Mouse (Mus musculus) G1E (cell line): ENCODE measurements around the gene Iqgap3. TPM values are rescaled to one million over a fixed set of nuclear protein-coding genes. Genes with fewer than 3 reads are reported as not detected.

Source experiments
- ATAC-seq: 2 replicates; pipeline ENCODE4 v1.8.0; 2016; ENCODE audit warnings: mild to moderate bottlenecking; ENCODE audit not compliant: insufficient number of reproducible peaks, poor library complexity, low FRiP score, severe bottlenecking; ENCODE audit errors: extremely low read depth
- DNase-seq: peaks from one replicate; pipeline ENCODE4 v3.0.0; 2012; ENCODE audit warnings: low spot score
- H3K27me3 ChIP-seq: 2 replicates; pipeline ENCODE4 v1.6.1; 2012; ENCODE audit warnings: mild to moderate bottlenecking, low read length, inconsistent platforms; ENCODE audit not compliant: insufficient read depth
- H3K36me3 ChIP-seq: replicated peaks from 2 replicates; pipeline ENCODE3; 2012; ENCODE audit warnings: mild to moderate bottlenecking, inconsistent platforms
- H3K4me1 ChIP-seq: 2 replicates; pipeline ENCODE4 v1.6.1; 2012; ENCODE audit warnings: low read depth, low read length, inconsistent platforms, mixed read lengths; ENCODE audit not compliant: insufficient read depth
- H3K4me3 ChIP-seq: 2 replicates; pipeline ENCODE4 v1.5.1; 2012; ENCODE audit warnings: low read depth, mild to moderate bottlenecking, inconsistent platforms, low read length, moderate library complexity, mixed read lengths
- H3K9me3 ChIP-seq: replicated peaks from 2 replicates; pipeline ENCODE4 v1.6.1; 2012; ENCODE audit warnings: inconsistent platforms
- CTCF ChIP-seq: IDR thresholded peaks from 2 replicates; pipeline ENCODE4 v1.5.1; 2012; ENCODE audit warnings: low read depth, low read length, inconsistent platforms, mixed read lengths
- GATA1 ChIP-seq: IDR thresholded peaks from 2 replicates; pipeline ENCODE4 v1.6.1; 2012; ENCODE audit warnings: borderline replicate concordance, low read length, inconsistent platforms, mixed read lengths
- GATA2 ChIP-seq: IDR thresholded peaks from 2 replicates; pipeline ENCODE4 v1.6.1; 2012; ENCODE audit warnings: low read depth, low read length, inconsistent platforms, borderline replicate concordance
- POLR2AphosphoS5 ChIP-seq: IDR thresholded peaks from 2 replicates; pipeline ENCODE4 v1.6.1; 2012; ENCODE audit warnings: low read depth, low read length, inconsistent platforms; ENCODE audit not compliant: insufficient replicate concordance
- TAL1 ChIP-seq: conservative IDR thresholded peaks from 2 replicates; pipeline ENCODE4 v1.6.1; 2012; ENCODE audit warnings: low read depth, low read length, inconsistent platforms, mixed read lengths
- polyA plus RNA-seq: library from polyadenylated mRNA; stranded (reverse); fragments of >175 nt; gene quantifications from 2 replicates; pipeline ENCODE4 v1.2.3, GENCODE M21; 2012
- total RNA-seq, 2 experiments: library from RNA; stranded (forward) in 1 of 2; stranded (reverse) in 1 of 2; fragments of 200-1000 nt in 1 of 2; fragments of >200 nt in 1 of 2; fragmentation: Nextera tagmentation in 1 of 2; gene quantifications; 2 replicates each; pipeline ENCODE4 v1.2.3; 2014 to 2017

The Iqgap3 gene
- total and polyA plus RNA-seq, 3 experiments = 13.8 to 29.3 (median 22.8) TPM

DNA sequence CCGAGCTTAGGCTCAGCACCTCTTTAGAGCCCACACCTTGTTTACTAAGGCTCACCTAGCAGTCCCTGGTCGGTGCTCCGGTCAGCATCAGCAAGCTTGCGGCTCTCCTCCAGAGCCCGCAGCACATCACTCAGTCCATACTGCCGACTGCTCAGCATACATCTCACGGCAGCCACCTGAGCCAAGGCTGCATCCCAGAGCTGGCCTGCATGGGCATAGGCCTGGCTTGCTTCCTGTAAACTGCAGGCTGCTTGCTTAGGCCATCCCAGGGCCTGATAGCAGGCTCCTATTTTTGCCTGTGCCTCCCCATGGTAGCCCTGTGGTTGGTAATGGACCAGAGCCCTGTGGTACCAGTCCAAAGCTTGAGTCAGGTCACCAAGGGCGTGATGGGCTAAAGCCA, 7.0 kb upstream of the Iqgap3 start:
- Histone ChIP-seq H3K36me3 (no peaks in the 10 kb centered on the region), H3K4me1 (peaks cover 4% of the 10 kb centered on the region; the same call in 1 of the 2 replicates), H3K4me3 (no peak overlapping the region), H3K27me3 (peaks cover 62% of the 10 kb centered on the region), H3K9me3 (no peaks in the 10 kb centered on the region)
- ATAC-seq = no peak
- TF ChIP-seq GATA1 (no peak), CTCF (no peak), GATA2 (no peak), TAL1 (no peak), POLR2AphosphoS5 (no peak)
- DNase-seq = no peak

DNA sequence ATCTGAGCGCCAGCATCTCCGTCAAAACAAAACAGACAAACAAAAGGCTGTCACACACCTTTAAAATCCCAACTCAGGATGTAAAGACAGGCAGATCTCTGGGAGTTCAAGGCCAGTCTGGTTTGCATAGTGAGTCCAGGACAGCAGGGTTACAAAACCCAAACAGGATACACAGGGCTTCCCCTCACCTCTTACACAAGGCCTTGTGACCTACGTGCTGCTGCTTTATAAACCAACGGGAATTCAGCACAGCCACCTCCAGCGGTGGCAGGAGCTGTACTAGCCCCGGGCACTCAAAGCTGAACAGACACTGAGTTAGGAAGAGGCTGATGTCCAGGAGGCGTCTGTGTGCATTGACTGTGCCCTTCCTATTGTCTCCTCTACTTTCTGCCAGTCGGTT, 4.3 kb upstream of the Iqgap3 start:
- DNase-seq (no peak), ATAC-seq (no peak)
- no peak for TF ChIP-seq TAL1
- no peak for TF ChIP-seq CTCF
- TF ChIP-seq POLR2AphosphoS5 = no peak
- peaks cover 49% of the 10 kb centered on the region for H3K27me3 ChIP-seq
- peaks cover 12% of the 10 kb centered on the region for H3K4me1 ChIP-seq
- no peaks in the 10 kb centered on the region for H3K36me3 ChIP-seq
- H3K9me3 ChIP-seq = no peaks in the 10 kb centered on the region
- no peak overlapping the region for H3K4me3 ChIP-seq

DNA sequence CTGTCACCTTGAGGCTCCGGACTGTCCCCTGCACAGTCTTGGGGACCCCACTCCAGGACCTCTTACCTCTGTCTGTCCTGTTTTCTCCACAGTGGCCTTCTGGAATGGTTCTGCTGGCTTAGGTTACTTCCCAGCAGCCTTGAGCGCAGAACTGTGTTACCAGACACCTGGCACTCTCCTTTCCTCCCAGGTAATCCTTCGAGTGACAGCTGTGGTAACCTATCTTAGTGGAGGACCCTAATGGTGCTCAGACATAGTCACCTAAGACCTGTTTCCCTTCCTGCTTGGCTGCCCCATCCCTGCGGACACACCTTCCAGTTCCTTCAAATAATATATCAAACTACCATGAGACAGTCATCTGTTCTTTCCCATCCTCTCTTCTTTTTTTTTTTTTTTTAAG, 3.6 kb upstream of the Iqgap3 start, which contains the start of gene Ttc24:
TSS of gene Ttc24 (minus strand) at position 101 of the 400 bp plus-strand sequence.
- Histone ChIP-seq H3K27me3 (peaks cover 44% of the 10 kb centered on the region), H3K4me3 (no peak within 1 kb of the TSS), H3K36me3 (peaks cover 3% of the 10 kb centered on the region), H3K9me3 (no peaks in the 10 kb centered on the region), H3K4me1 (peaks cover 20% of the 10 kb centered on the region)
- TF ChIP-seq TAL1 = no peak
- no peak for TF ChIP-seq GATA1
- TF ChIP-seq GATA2 = no peak
- TF ChIP-seq CTCF = no peak
- no peak for TF ChIP-seq POLR2AphosphoS5
- DNase-seq (no peak), ATAC-seq (no peak)

DNA sequence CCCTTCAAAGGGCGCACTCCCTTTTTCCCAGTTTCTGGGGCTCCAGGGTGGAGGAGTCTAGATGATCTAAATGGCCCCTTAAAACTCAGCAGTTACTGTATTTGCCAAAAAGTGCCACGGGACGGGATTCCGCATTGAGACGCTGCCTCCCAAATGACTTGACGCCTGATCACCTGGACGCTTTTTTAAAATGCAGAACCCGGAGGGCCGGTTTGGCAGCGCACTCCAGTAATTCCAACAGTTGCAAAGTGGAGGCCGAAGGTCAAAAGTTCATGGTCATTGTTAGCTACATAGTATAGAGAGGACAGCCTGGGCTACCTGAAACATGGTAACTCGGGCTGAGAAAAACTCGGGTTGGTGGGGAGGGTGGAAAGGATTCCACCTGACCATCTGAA, 450 bp downstream of the Iqgap3 start:
- H3K4me3 ChIP-seq = peak overlapping the region; percentile 86
- DNase-seq (no peak), ATAC-seq (no peak)
- H3K27me3 ChIP-seq = peaks cover 15% of the 10 kb centered on the region
- H3K4me1 ChIP-seq = peaks cover 25% of the 10 kb centered on the region
- peaks cover 39% of the 10 kb centered on the region for H3K36me3 ChIP-seq
- H3K9me3 ChIP-seq = no peaks in the 10 kb centered on the region
- no peak for TF ChIP-seq TAL1

DNA sequence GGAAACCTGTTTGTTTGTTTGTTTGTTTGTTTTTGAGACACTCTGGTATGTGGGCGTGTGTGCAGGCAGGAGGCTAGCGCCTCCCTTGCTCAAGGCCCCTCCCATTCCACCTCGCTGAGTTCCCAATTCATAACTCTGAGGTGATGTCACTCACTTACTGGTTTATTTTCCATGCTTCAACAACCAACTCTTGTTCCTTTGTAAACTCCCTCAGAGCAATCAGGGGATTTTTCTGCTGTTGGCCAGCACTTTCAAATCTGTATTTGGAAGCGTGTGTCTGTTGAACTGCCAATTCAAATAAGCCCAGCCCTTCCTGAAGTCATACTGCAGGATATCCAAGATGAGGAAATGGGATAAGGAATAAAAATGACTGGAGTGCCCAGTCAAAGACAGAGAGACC, 892 bp downstream of the Iqgap3 start:
- Histone ChIP-seq H3K4me3 (peak overlapping the region; percentile 86), H3K9me3 (no peaks in the 10 kb centered on the region), H3K36me3 (peaks cover 42% of the 10 kb centered on the region), H3K27me3 (peaks cover 11% of the 10 kb centered on the region), H3K4me1 (peaks cover 25% of the 10 kb centered on the region)
- no peak for TF ChIP-seq GATA2
- DNase-seq = peak; percentile 24
- ATAC-seq = peak; percentile 62; the same call in 1 of the 2 replicates

DNA sequence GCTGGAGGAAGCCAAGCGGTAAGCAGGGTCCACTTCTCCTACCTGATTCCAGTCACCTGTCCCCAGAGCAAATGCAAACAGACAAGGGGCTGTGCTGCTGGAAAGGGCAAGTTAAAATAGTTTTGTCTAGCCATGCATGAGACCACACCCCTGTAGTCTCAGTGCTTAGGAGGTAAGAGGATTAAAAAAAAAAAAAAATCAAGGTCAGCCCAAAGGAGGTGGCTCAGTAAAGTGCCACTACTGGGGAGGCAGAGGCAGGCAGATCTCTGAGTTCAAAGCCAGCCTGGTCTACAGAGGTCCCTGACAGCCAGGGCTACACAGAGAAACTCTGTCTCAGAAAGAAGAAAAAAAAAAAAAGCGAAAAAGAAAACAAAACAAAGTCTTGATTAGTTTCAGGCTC, 2.2 kb downstream of the Iqgap3 start:
- Histone ChIP-seq H3K36me3 (peaks cover 52% of the 10 kb centered on the region), H3K9me3 (no peaks in the 10 kb centered on the region), H3K4me1 (peaks cover 25% of the 10 kb centered on the region), H3K27me3 (peaks cover 5% of the 10 kb centered on the region), H3K4me3 (no peak overlapping the region)
- no peak for TF ChIP-seq TAL1
- TF ChIP-seq GATA2 = no peak
- TF ChIP-seq POLR2AphosphoS5 = no peak
- TF ChIP-seq GATA1 = no peak
- TF ChIP-seq CTCF = no peak
- ATAC-seq = no peak
- no peak for DNase-seq

DNA sequence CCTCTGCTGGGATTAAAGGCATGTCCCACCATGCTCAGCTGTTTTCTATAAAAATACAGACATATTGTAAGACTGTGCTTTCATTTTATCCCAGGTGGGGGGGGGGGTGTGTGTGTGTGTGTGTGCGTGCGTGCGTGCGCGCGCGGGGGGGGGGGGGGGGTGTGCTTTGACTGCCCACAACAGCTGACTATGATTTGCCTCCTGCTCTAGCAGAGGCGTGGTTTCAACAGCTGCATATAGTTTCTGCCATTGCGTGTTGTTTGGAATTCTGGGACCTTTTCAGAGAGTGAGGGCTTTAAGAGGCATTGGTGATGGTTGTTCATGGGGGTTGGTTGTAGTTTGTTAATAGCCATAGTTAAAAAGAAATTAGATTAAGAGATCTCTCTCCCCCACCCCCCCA, 3.7 kb downstream of the Iqgap3 start:
- Histone ChIP-seq H3K4me1 (peaks cover 25% of the 10 kb centered on the region), H3K4me3 (no peak overlapping the region), H3K9me3 (no peaks in the 10 kb centered on the region), H3K27me3 (no peaks in the 10 kb centered on the region), H3K36me3 (peaks cover 67% of the 10 kb centered on the region)
- TF ChIP-seq TAL1 (no peak), GATA2 (no peak), GATA1 (no peak), CTCF (no peak), POLR2AphosphoS5 (no peak)
- DNase-seq (no peak), ATAC-seq (no peak)

DNA sequence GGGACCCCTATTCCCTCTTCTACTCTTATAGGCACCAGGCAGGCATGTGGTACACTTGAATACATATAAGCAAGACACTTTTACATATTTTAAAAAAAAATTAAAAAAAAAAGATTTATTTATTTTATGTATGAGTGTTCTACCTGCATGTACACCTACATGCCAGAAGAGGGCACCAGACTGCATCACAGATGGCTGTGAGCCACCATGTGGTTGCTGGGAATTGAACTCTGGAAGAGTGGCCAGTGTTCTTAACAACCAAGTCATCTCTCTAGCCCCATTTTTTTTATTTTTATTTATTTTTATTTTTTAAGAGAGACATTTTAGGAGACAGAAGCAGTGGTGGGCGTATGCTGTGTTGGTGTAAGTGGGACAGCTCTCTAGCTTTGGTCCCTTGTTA, 5.9 kb downstream of the Iqgap3 start:
- H3K4me3 ChIP-seq = no peak overlapping the region
- peaks cover 10% of the 10 kb centered on the region for H3K4me1 ChIP-seq
- H3K36me3 ChIP-seq = peaks cover 89% of the 10 kb centered on the region
- DNase-seq (no peak), ATAC-seq (no peak)
- TF ChIP-seq TAL1 = no peak
- no peak for TF ChIP-seq GATA2
- no peak for TF ChIP-seq POLR2AphosphoS5
- peak; percentile 39; the same call in 1 of the 2 replicates for TF ChIP-seq CTCF
- no peak for TF ChIP-seq GATA1
- H3K9me3 ChIP-seq = no peaks in the 10 kb centered on the region
- no peaks in the 10 kb centered on the region for H3K27me3 ChIP-seq
